In genomic region chr16:28898509-28899160, GRCm38 (mm10) we compare ENCODE assay signal across 10 mouse cellular contexts. TPM values are rescaled to one million over a fixed set of nuclear protein-coding genes. Genes with fewer than 3 reads are reported as not detected.
DNase-seq lines count a peak whose midpoint lies in the region; ATAC-seq lines count a peak whose summit lies in the region.
"Had no signal": no experiment of that assay in that cellular context is flagged by ENCODE, and none has a peak within 500 bp of the region (broad histone marks: within the 10 kb centered on the region; RNA-seq: fewer than 3 reads in every experiment).

No protein-coding gene starts in this region.

- H3K27me3 ChIP-seq in midbrain, embryonic 14.5 days (ENCODE audit: control insufficient read depth, insufficient read depth, low read length), result no peaks in the 10 kb centered on the region
- no peaks in the 10 kb centered on the region for H3K27me3 ChIP-seq in midbrain, embryonic 10.5 days (ENCODE audit: low read depth, poor library complexity, severe bottlenecking)
- no peaks in the 10 kb centered on the region for H3K27me3 ChIP-seq in heart, embryonic 10.5 days (ENCODE audit: insufficient read depth, poor library complexity, severe bottlenecking)
- H3K27me3 ChIP-seq in stomach, embryonic 16.5 days (ENCODE audit: control insufficient read depth, insufficient read depth, low read length), result no peaks in the 10 kb centered on the region
- H3K27me3 ChIP-seq: megakaryocyte, embryonic 14.5 days had no signal

- no peak overlapping the region for H3K27ac ChIP-seq in midbrain, embryonic 14.5 days (replicated peaks; ENCODE audit: low read depth, low read length)
- no peak overlapping the region for H3K27ac ChIP-seq in midbrain, embryonic 10.5 days (replicated peaks)
- H3K27ac ChIP-seq in heart, embryonic 10.5 days, result 0 out of 2 replicates have a peak overlapping the region, but pooled peaks have one; percentile 31
- no peak overlapping the region for H3K27ac ChIP-seq in stomach, embryonic 16.5 days (ENCODE audit: low read length)

- no peak overlapping the region for H3K4me3 ChIP-seq in midbrain, embryonic 14.5 days (replicated peaks; ENCODE audit: low read depth, low read length)
- H3K4me3 ChIP-seq in midbrain, embryonic 10.5 days, result no peak overlapping the region
- no peak overlapping the region for H3K4me3 ChIP-seq in heart, embryonic 10.5 days
- no peak overlapping the region for H3K4me3 ChIP-seq in stomach, embryonic 16.5 days (replicated peaks; ENCODE audit: low read length)
- H3K4me3 ChIP-seq: megakaryocyte, embryonic 14.5 days had no signal

- H3K9me3 ChIP-seq in midbrain, embryonic 14.5 days (ENCODE audit: control insufficient read depth, low read length), result no peaks in the 10 kb centered on the region
- H3K9me3 ChIP-seq in midbrain, embryonic 10.5 days (replicated peaks), result no peaks in the 10 kb centered on the region
- H3K9me3 ChIP-seq in heart, embryonic 10.5 days, result no peaks in the 10 kb centered on the region
- no peaks in the 10 kb centered on the region for H3K9me3 ChIP-seq in stomach, embryonic 16.5 days (replicated peaks; ENCODE audit: control insufficient read depth, low read length)

- 39% methylated on average over 15 of the region's 15 CpGs for WGBS in midbrain, embryonic 14.5 days
- WGBS in midbrain, embryonic 10.5 days, result 40% methylated on average over 15 of the region's 15 CpGs
- WGBS in heart, embryonic 10.5 days, result 27% methylated on average over 15 of the region's 15 CpGs
- 24% methylated on average over 15 of the region's 15 CpGs for WGBS in stomach, embryonic 16.5 days

- no peak overlapping the region for H3K4me2 ChIP-seq in midbrain, embryonic 14.5 days (ENCODE audit: low read length)
- H3K4me2 ChIP-seq in stomach, embryonic 16.5 days (ENCODE audit: low read depth, low read length), result no peak overlapping the region

- H3K36me3 ChIP-seq in midbrain, embryonic 14.5 days (ENCODE audit: control insufficient read depth, insufficient read depth, low read length), result no peaks in the 10 kb centered on the region
- peaks cover 10% of the 10 kb centered on the region; the same call in 1 of the 2 replicates for H3K36me3 ChIP-seq in midbrain, embryonic 10.5 days
- no peaks in the 10 kb centered on the region for H3K36me3 ChIP-seq in heart, embryonic 10.5 days
- H3K36me3 ChIP-seq in stomach, embryonic 16.5 days (ENCODE audit: control insufficient read depth, insufficient read depth, low read length), result no peaks in the 10 kb centered on the region
- H3K36me3 ChIP-seq: G1E had no signal

- ATAC-seq in midbrain, embryonic 14.5 days (ENCODE audit: low FRiP score, low TSS enrichment), result peak; percentile 25; the same call in 1 of the 2 replicates
- ATAC-seq in stomach, embryonic 16.5 days (ENCODE audit: insufficient read depth, low FRiP score), result peak; percentile 39; the same call in 1 of the 2 replicates
- no peak for ATAC-seq in megakaryocyte, adult 5-6 weeks (ENCODE audit: poor library complexity, severe bottlenecking)

- peaks cover 13% of the 10 kb centered on the region for H3K4me1 ChIP-seq in midbrain, embryonic 14.5 days (ENCODE audit: control insufficient read depth, insufficient read depth, low read length)
- H3K4me1 ChIP-seq in midbrain, embryonic 10.5 days, result peaks cover 9% of the 10 kb centered on the region
- H3K4me1 ChIP-seq in heart, embryonic 10.5 days, result peaks cover 20% of the 10 kb centered on the region
- H3K4me1 ChIP-seq in stomach, embryonic 16.5 days (ENCODE audit: control insufficient read depth, insufficient read depth, low read length), result no peaks in the 10 kb centered on the region
- H3K4me1 ChIP-seq: megakaryocyte, embryonic 14.5 days had no signal

- DNase-seq in midbrain, embryonic 14.5 days, result peak; percentile 49
- no peak for DNase-seq in midbrain, embryonic 10.5 days (ENCODE audit: low spot score)
- no peak for DNase-seq in heart, embryonic 10.5 days (ENCODE audit: low spot score)
- peak; percentile 60 for DNase-seq in kidney, postnatal 10 days
- no peak for DNase-seq in right cerebral cortex, adult 18-20 months
- no peak for DNase-seq in frontal cortex, postnatal 14 days (ENCODE audit: low spot score in 2 of 2)

- no peak overlapping the region for H3K9ac ChIP-seq in midbrain, embryonic 14.5 days (replicated peaks; ENCODE audit: low read length)
- H3K9ac ChIP-seq in stomach, embryonic 16.5 days (ENCODE audit: low read length), result no peak overlapping the region

RNA-seq across cellular contexts. Expression of gene Mb21d2, which starts 30.8 kb away (rescaled TPM):
- 18.0 TPM in 2 replicates for polyA plus RNA-seq in midbrain, embryonic 14.5 days (2014; fragmentation: Nextera tagmentation; extraction: Ambion mirVana)
- 4.7 and 5.7 TPM in 2 replicates for polyA plus RNA-seq in midbrain, embryonic 10.5 days (2016; fragmentation: Nextera tagmentation; extraction: Ambion mirVana)
- polyA plus RNA-seq in heart, embryonic 10.5 days (2016; fragmentation: Nextera tagmentation; extraction: Ambion mirVana), result 5.8 and 7.2 TPM in 2 replicates
- polyA plus RNA-seq in stomach, embryonic 16.5 days (2015; fragmentation: Nextera tagmentation; extraction: Ambion mirVana), result 6.3 and 6.5 TPM in 2 replicates
- total RNA-seq in megakaryocyte, adult 5-6 weeks (2015), result not detected in 2 replicates
- total RNA-seq in megakaryocyte, adult 5-6 weeks (2017), result not detected in 2 replicates
- total RNA-seq: G1E had no signal
- polyA plus RNA-seq: G1E had no signal

Comparison
In these comparisons a context has a peak if more than half of its experiments do, and no peak if none do; other contexts are left out.
1. DNase-seq: peak in midbrain, embryonic 14.5 days (single experiment) and kidney, postnatal 10 days (single experiment); none in midbrain, embryonic 10.5 days (single experiment), heart, embryonic 10.5 days (single experiment), right cerebral cortex, adult 18-20 months (single experiment) and frontal cortex, postnatal 14 days (0 of 2).